Comparison of ENCODE assay signal across 10 mouse cellular contexts in the genomic region with DNA sequence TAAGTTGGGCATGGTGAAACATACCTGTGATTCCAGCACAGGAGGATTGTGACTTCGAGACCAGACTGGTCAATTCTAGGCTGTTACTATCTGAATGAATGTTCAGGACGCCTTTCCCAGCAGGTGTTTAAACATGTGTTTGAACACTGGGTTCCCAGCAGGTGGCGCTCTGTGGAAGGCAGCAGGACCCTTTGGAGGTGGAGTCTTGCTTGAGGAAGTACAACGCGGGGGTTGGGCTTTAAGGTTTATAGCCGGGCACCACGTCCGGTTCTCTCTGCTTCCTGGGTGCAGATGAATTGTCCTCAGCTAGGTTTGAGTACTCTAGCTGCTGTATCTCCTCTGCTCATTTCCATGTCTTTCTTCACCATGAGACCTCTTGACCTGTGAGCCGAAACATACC.
DNase-seq lines count a peak whose midpoint lies in the region; ATAC-seq and TF ChIP-seq lines count a peak whose summit lies in the region.
"Had no signal": no experiment of that assay in that cellular context is flagged by ENCODE, and none has a peak within 500 bp of the region (broad histone marks: within the 10 kb centered on the region; RNA-seq: fewer than 3 reads in every experiment).

No protein-coding gene starts in this region.

- no peak for DNase-seq in layer of hippocampus, adult 2 months (ENCODE audit: low spot score in 2 of 2)
- DNase-seq in layer of hippocampus, postnatal 36 days = no peak
- peak; percentile 36 for DNase-seq in NIH3T3 (ENCODE audit: low read depth)
- peak; percentile 20 for DNase-seq in brain, embryonic 14.5 days (ENCODE audit: low read depth)
- peak; percentile 30 for DNase-seq in liver, embryonic 13.5 days
- DNase-seq in heart, adult 18-20 months = no peak
- no peak for DNase-seq in gastrocnemius, adult 8-10 months (ENCODE audit: low spot score in 2 of 2)

- no peaks in the 10 kb centered on the region for H3K9me3 ChIP-seq in liver, embryonic 13.5 days (replicated peaks)
- H3K9me3 ChIP-seq in intestine, embryonic 15.5 days = no peaks in the 10 kb centered on the region
- H3K9me3 ChIP-seq: heart, embryonic 15.5 days; neural tube, embryonic 12.5 days had no signal

- H3K27ac ChIP-seq in layer of hippocampus, adult 2 months = no peak overlapping the region
- H3K27ac ChIP-seq in liver, embryonic 13.5 days = no peak overlapping the region
- no peak overlapping the region for H3K27ac ChIP-seq in intestine, embryonic 15.5 days
- H3K27ac ChIP-seq: heart, embryonic 15.5 days; neural tube, embryonic 12.5 days had no signal

- TF ChIP-seq POLR2A in brain, embryonic 14.5 days (IDR thresholded peaks at IDR 0.05; ENCODE audit: borderline replicate concordance, extremely low read depth, insufficient read depth, insufficient read length, poor library complexity, severe bottlenecking) = no peak

- H3K4me2 ChIP-seq in liver, embryonic 13.5 days = no peak overlapping the region
- H3K4me2 ChIP-seq in intestine, embryonic 15.5 days (replicated peaks) = no peak overlapping the region
- H3K4me2 ChIP-seq: heart, embryonic 15.5 days; neural tube, embryonic 12.5 days had no signal

- 41% methylated on average over 9 of the region's 9 CpGs for WGBS in liver, embryonic 13.5 days (ENCODE audit: insufficient replicate concordance)
- WGBS in intestine, embryonic 15.5 days = 53% methylated on average over 9 of the region's 9 CpGs

- peak; percentile 51 for TF ChIP-seq CTCF in layer of hippocampus, adult 2 months (conservative IDR thresholded peaks at IDR 0.05)
- peak; percentile 43; the same call in 1 of the 2 replicates for TF ChIP-seq CTCF in brain, embryonic 14.5 days (IDR thresholded peaks at IDR 0.05; ENCODE audit: borderline replicate concordance, extremely low read depth, insufficient read depth, insufficient read length)

- no peak overlapping the region for H3K9ac ChIP-seq in liver, embryonic 13.5 days
- H3K9ac ChIP-seq in intestine, embryonic 15.5 days = no peak overlapping the region
- H3K9ac ChIP-seq: heart, embryonic 15.5 days; neural tube, embryonic 12.5 days had no signal

- no peaks in the 10 kb centered on the region for H3K4me1 ChIP-seq in liver, embryonic 13.5 days (replicated peaks)
- no peaks in the 10 kb centered on the region for H3K4me1 ChIP-seq in intestine, embryonic 15.5 days (replicated peaks)
- H3K4me1 ChIP-seq: heart, embryonic 15.5 days; neural tube, embryonic 12.5 days had no signal

- H3K36me3 ChIP-seq in liver, embryonic 13.5 days = no peaks in the 10 kb centered on the region
- H3K36me3 ChIP-seq in intestine, embryonic 15.5 days = no peaks in the 10 kb centered on the region
- H3K36me3 ChIP-seq: heart, embryonic 15.5 days; neural tube, embryonic 12.5 days had no signal

- H3K27me3 ChIP-seq in liver, embryonic 13.5 days = no peaks in the 10 kb centered on the region
- no peaks in the 10 kb centered on the region for H3K27me3 ChIP-seq in intestine, embryonic 15.5 days (replicated peaks)
- H3K27me3 ChIP-seq: heart, embryonic 15.5 days; neural tube, embryonic 12.5 days had no signal

- no peak overlapping the region for H3K4me3 ChIP-seq in layer of hippocampus, adult 2 months
- no peak overlapping the region for H3K4me3 ChIP-seq in liver, embryonic 13.5 days (replicated peaks)
- no peak overlapping the region for H3K4me3 ChIP-seq in intestine, embryonic 15.5 days (replicated peaks)
- H3K4me3 ChIP-seq: heart, embryonic 15.5 days; neural tube, embryonic 12.5 days had no signal

- no peak for ATAC-seq in liver, embryonic 13.5 days (ENCODE audit: low read depth)
- no peak for ATAC-seq in intestine, embryonic 15.5 days

Comparison
In these comparisons a context has a peak if more than half of its experiments do, and no peak if none do; other contexts are left out.
1. DNase-seq: peak in NIH3T3 (single experiment), brain, embryonic 14.5 days (single experiment) and liver, embryonic 13.5 days (single experiment); none in layer of hippocampus, adult 2 months (0 of 2), layer of hippocampus, postnatal 36 days (0 of 2), heart, adult 18-20 months (0 of 2) and gastrocnemius, adult 8-10 months (0 of 2).